Mouse (Mus musculus) liver, embryonic 14.5 days (tissue): Measurements from ENCODE around the gene Mrps18a.
A peak's percentile ranks its signal among the peaks of the same experiment; 100 is the strongest.

ENCODE experiments used
- CTCF ChIP-seq: IDR thresholded peaks from 2 replicates; pipeline ENCODE4 v1.5.1; 2016; ENCODE audit warnings: antibody characterized with exemption, low read depth, control low read depth
- EP300 ChIP-seq: IDR thresholded peaks from 2 replicates; pipeline ENCODE4 v1.6.1; 2016; ENCODE audit warnings: antibody characterized with exemption, low read depth

DNA sequence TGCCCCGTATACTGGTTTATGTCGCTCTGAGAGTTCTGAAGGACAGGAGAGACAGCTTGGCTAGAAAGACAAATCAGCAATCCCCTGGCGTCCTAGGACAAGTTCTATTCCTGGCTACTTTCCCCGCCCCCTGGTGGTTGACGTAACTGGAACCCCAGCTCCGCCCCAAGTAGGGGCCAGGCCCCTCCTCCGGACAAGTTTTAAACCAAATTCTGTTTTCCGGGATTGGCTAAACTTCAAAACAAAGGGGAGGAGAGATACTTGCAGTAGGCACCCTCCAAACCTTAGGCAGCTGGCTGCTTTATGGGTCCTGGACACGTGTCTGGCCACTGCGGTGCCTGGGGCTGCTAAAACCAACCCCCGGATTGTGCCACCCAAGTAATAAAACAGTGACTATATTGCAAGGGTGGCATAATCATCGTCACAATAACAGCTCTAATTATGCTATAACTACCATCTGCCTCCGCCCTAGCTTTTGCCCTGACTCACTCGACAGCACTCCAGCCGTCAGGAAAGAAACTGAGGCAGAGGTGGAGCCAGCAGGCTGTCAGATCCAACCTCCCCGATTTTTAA, 49.4 kb downstream of the Mrps18a start:
- TF ChIP-seq CTCF: peak; percentile 72
- TF ChIP-seq EP300: peak; percentile 22; the same call in 1 of the 2 replicates
